Mouse (Mus musculus) bone marrow, adult 2 months (tissue): ENCODE data around the gene Fgd3.

Source experiments
- CTCF ChIP-seq: fragments of 200-500 bp; IDR thresholded peaks from 2 replicates; pipeline ENCODE4 v1.5.1; 2011; ENCODE audit warnings: low read length, control low read depth; ENCODE audit not compliant: control insufficient read depth, insufficient read depth
- POLR2A ChIP-seq: fragments of 200-500 bp; IDR thresholded peaks from 2 replicates; pipeline ENCODE4 v1.6.1; 2011; ENCODE audit warnings: low read depth, mild to moderate bottlenecking, control low read depth, low read length, borderline replicate concordance; ENCODE audit not compliant: control insufficient read depth

- no peak for TF ChIP-seq CTCF
- TF ChIP-seq POLR2A: peak; percentile 49; the same call in 1 of the 2 replicates
These were observed 72.2 kb downstream of the Fgd3 start for GRCm38 (mm10) chr13:49247740-49248466.
